Mouse (Mus musculus): ENCODE measurements around the gene Ecm1. TPM values are rescaled to one million over a fixed set of nuclear protein-coding genes. Genes with fewer than 3 reads are reported as not detected.
"Not testable (repeated sequence)": the region's sequence is repeated elsewhere in the genome, so short reads cannot be mapped to it uniquely, and the experiment has no call there.

Ecm1 gene
- polyA plus RNA-seq, 2 experiments, result 9.3 to 10.2 TPM

DNA sequence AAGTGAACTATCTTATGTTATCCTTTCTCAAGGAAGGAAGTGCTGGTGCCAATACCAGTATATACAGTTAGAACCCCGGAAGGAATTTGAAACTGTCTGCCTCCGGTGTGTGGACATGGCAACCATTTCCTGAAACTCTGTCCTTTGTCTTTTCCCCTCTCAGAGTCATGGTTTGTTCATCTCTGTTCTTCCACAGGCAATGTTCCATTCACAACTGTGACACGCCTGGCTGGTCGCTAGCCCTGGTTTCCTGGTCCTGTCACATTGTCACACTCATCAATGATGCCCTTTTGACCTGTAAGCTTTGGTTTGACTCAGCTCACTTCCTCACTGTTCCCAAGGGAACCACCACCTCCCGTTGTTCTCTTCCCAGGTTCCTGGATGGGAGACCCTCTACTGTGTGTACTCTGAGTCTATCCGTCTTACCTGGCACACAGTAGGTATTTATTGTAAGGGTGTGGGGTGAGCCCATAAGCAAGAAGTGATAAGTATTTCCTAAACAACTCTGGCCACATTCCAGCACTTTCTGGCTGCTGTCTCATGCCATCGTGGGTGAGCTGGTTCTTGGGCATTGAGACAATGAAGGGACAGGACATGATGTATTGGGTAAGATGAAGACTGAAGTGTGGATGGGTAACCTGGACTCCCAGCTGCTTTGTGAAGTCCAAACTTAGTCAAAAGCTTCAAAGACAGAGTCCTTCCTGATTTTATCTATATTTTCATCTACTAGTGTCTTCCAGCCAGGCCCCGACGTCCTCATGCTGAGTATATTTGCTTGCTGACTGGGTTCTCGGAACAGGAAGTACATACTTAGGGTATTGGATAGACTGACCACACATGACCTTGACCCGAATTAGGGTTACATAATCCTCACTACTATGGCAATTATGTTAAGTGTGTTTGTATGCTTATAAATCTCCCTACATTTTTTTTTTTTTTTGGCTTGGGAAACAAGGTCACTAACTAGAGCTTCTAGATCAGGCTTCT lies 45.3 kb downstream of the Ecm1 start:
- 38% methylated on average over 11 of the region's 11 CpGs for WGBS (ENCODE audit: insufficient replicate concordance)
- Histone ChIP-seq H3K4me1 (replicated peaks; ENCODE audit: control insufficient read depth in 2 of 2, insufficient read depth in 2 of 2, low read length in 1 of 2) (peaks cover 0 to 13% of the 10 kb centered on the region in 2 experiments; a peak in 3 of 4 replicates), H3K4me3 (ENCODE audit: insufficient read depth in 1 of 2, low read depth in 2 of 2, low read length in 2 of 2) (no peak overlapping the region), H3K27me3 (ENCODE audit: control insufficient read depth, insufficient read depth, low read length) (no peaks in the 10 kb centered on the region), H3K27ac (no peak overlapping the region), H3K9ac (replicated peaks) (no peak overlapping the region), H3K36me3 (replicated peaks; ENCODE audit: control insufficient read depth, insufficient read depth, low read depth) (no peaks in the 10 kb centered on the region), H3K9me3 (ENCODE audit: control insufficient read depth, low read length) (no peaks in the 10 kb centered on the region), H3K4me2 (ENCODE audit: low read depth) (no peak overlapping the region)
- TF ChIP-seq EP300 (IDR thresholded peaks at IDR 0.05; ENCODE audit: low read depth) (no peak), CTCF (IDR thresholded peaks at IDR 0.05; ENCODE audit: low read depth) (no peak)
- DNase-seq (ENCODE audit: low read depth in 3 of 3, low spot score in 3 of 3), result no peak
- ATAC-seq (ENCODE audit: insufficient read depth), result peak; percentile 47; the same call in 1 of the 2 replicates

DNA sequence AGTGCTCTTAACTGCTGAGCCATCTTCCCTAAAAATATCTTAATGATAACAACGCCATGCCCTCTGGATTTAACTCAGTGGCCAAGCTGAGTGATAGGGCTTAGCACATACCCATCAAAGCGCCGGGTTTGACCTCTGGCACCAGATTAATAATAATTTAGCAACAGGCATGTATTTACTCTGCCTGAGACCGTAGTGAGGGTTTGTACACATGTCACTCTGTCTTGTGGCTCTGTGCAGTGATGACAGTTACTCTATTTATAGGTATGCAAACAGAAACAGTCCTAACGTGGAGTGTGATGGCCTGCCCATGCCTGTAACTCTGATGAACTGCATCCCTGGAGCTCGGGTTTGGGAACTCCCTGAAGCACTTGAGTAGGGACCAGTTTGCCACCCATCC lies 46.7 kb downstream of the Ecm1 start:
- 41% methylated on average over 6 of the region's 6 CpGs for WGBS (ENCODE audit: insufficient replicate concordance)
- Histone ChIP-seq H3K27me3 (ENCODE audit: control insufficient read depth, insufficient read depth, low read length) (peaks cover 3% of the 10 kb centered on the region; the same call in 1 of the 2 replicates), H3K36me3 (replicated peaks; ENCODE audit: control insufficient read depth, insufficient read depth, low read depth) (no peaks in the 10 kb centered on the region), H3K4me2 (ENCODE audit: low read depth) (no peak overlapping the region), H3K9ac (replicated peaks) (no peak overlapping the region), H3K4me1 (replicated peaks; ENCODE audit: control insufficient read depth in 2 of 2, insufficient read depth in 2 of 2, low read length in 1 of 2) (peaks cover 3 to 15% of the 10 kb centered on the region in 2 experiments), H3K27ac (no peak overlapping the region), H3K4me3 (ENCODE audit: insufficient read depth in 1 of 2, low read depth in 2 of 2, low read length in 2 of 2) (no peak overlapping the region), H3K9me3 (ENCODE audit: control insufficient read depth, low read length) (no peaks in the 10 kb centered on the region)
- ATAC-seq (ENCODE audit: insufficient read depth) (peak; percentile 29; the same call in 1 of the 2 replicates), DNase-seq (ENCODE audit: low read depth in 3 of 3, low spot score in 3 of 3) (peak in 1 of 3 experiments; percentile 47)
- TF ChIP-seq EP300 (IDR thresholded peaks at IDR 0.05; ENCODE audit: low read depth), result no peak
- TF ChIP-seq CTCF (IDR thresholded peaks at IDR 0.05; ENCODE audit: low read depth), result no peak

DNA sequence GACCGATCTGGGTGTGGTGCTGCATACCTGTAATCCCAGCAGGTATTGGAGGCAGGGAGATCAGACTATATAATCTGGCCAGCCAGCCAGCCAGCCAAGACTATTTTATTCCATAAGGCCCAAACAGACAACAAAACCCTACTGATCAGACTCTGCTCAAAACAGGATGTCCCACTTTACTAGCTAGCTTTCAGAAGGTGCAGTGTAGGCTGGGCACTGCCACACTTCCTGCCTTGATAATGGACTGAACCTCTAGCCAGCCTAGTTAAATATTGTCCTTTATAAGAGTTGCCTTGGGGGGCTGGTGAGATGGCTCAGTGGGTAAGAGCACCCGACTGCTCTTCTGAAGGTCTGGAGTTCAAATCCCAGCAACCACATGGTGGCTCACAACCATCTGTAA lies 48.8 kb downstream of the Ecm1 start:
- H3K27ac ChIP-seq; H3K27me3 ChIP-seq (ENCODE audit: control insufficient read depth, insufficient read depth, low read length); H3K4me2 ChIP-seq (ENCODE audit: low read depth); H3K9ac ChIP-seq (replicated peaks); H3K36me3 ChIP-seq (replicated peaks; ENCODE audit: control insufficient read depth, insufficient read depth, low read depth); ATAC-seq (ENCODE audit: insufficient read depth); H3K4me3 ChIP-seq (ENCODE audit: insufficient read depth in 1 of 2, low read depth in 2 of 2, low read length in 2 of 2); H3K9me3 ChIP-seq (ENCODE audit: control insufficient read depth, low read length); DNase-seq (ENCODE audit: low read depth in 3 of 3, low spot score in 3 of 3): not testable (repeated sequence)
- peaks cover 3 to 15% of the 10 kb centered on the region in 2 experiments for H3K4me1 ChIP-seq (replicated peaks; ENCODE audit: control insufficient read depth in 2 of 2, insufficient read depth in 2 of 2, low read length in 1 of 2)
- 79% methylated on average over 2 of the region's 2 CpGs for WGBS (ENCODE audit: insufficient replicate concordance)

DNA sequence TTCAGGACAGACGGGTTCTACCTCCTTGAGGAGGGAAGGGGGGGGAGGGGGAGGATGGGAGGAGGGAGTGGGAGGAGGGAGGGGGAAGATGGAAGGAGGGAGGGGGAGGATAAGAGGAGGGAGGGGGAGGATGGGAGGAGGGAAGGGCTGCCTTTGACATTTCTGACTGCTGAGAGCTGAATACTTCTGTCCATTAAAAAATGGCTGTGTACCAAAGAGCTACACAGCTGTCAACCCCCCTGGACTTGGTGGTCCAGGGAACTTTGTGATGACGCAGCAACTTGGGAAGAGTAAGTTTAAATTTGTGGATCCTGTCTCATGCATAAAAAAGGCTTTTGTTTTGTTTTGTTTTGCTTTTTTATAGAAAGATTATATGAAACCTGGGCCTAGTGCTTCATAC lies 49.4 kb downstream of the Ecm1 start:
- H3K4me3 ChIP-seq (ENCODE audit: insufficient read depth in 1 of 2, low read depth in 2 of 2, low read length in 2 of 2), result no peak overlapping the region
- peaks cover 7% of the 10 kb centered on the region; the same call in 1 of the 2 replicates for H3K27me3 ChIP-seq (ENCODE audit: control insufficient read depth, insufficient read depth, low read length)
- WGBS (ENCODE audit: insufficient replicate concordance), result 52% methylated on average over 2 of the region's 2 CpGs
- DNase-seq (ENCODE audit: low read depth in 3 of 3, low spot score in 3 of 3), result no peak
- TF ChIP-seq CTCF (IDR thresholded peaks at IDR 0.05; ENCODE audit: low read depth), result no peak
- TF ChIP-seq EP300 (IDR thresholded peaks at IDR 0.05; ENCODE audit: low read depth), result no peak
- no peaks in the 10 kb centered on the region for H3K9me3 ChIP-seq (ENCODE audit: control insufficient read depth, low read length)
- no peak overlapping the region for H3K4me2 ChIP-seq (ENCODE audit: low read depth)
- peaks cover 3 to 15% of the 10 kb centered on the region in 2 experiments for H3K4me1 ChIP-seq (replicated peaks; ENCODE audit: control insufficient read depth in 2 of 2, insufficient read depth in 2 of 2, low read length in 1 of 2)
- H3K27ac ChIP-seq, result no peak overlapping the region
- no peaks in the 10 kb centered on the region for H3K36me3 ChIP-seq (replicated peaks; ENCODE audit: control insufficient read depth, insufficient read depth, low read depth)
- H3K9ac ChIP-seq (replicated peaks), result no peak overlapping the region
- no peak for ATAC-seq (ENCODE audit: insufficient read depth)

DNA sequence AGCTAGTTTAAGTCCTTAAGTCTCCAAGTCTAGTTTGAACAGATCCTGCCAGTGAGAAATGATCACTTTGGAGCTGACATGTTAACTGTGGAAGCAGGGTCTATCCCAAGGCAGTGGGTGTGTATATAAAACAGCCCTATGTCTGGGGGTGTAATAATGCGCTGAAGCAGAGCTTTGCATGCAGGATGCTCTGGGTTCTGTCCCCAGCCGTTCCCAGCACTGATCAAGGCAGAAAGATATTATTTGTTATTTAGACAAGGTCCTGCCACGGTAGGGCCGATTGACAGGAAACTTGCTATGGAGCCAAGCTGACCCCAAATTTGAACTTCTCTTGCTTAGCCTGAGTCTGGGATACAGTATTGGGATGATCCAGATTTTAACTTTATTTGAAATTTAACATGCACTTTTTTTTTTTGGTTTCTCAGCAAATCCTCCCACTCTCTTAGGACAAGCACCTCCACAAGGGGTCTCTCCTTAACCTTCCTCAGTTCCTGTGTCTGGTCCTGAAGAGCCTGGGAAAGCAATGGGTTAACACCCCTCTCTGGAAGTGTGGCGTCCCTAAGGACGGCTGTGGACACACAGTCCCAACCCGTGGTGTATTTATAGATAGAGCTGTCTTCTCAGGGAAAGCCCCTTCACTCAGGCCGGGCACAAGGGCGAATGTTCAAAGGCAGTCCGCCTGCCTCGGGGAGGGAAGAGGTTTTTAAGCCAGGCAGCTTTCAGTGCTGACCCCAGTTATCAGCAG lies 50.0 kb downstream of the Ecm1 start:
- Histone ChIP-seq H3K4me2 (ENCODE audit: low read depth) (no peak overlapping the region), H3K9ac (replicated peaks) (no peak overlapping the region), H3K36me3 (replicated peaks; ENCODE audit: control insufficient read depth, insufficient read depth, low read depth) (no peaks in the 10 kb centered on the region), H3K4me3 (ENCODE audit: insufficient read depth in 1 of 2, low read depth in 2 of 2, low read length in 2 of 2) (no peak overlapping the region), H3K27ac (no peak overlapping the region), H3K27me3 (ENCODE audit: control insufficient read depth, insufficient read depth, low read length) (peaks cover 7% of the 10 kb centered on the region; the same call in 1 of the 2 replicates), H3K4me1 (replicated peaks; ENCODE audit: control insufficient read depth in 2 of 2, insufficient read depth in 2 of 2, low read length in 1 of 2) (peaks cover 3 to 15% of the 10 kb centered on the region in 2 experiments), H3K9me3 (ENCODE audit: control insufficient read depth, low read length) (no peaks in the 10 kb centered on the region)
- WGBS (ENCODE audit: insufficient replicate concordance), result 36% methylated on average over 11 of the region's 11 CpGs
- DNase-seq (ENCODE audit: low read depth in 3 of 3, low spot score in 3 of 3) (no peak), ATAC-seq (ENCODE audit: insufficient read depth) (no peak)
- TF ChIP-seq CTCF (IDR thresholded peaks at IDR 0.05; ENCODE audit: low read depth) (0 out of 2 replicates have a peak, but pooled peaks have one; percentile 10), EP300 (IDR thresholded peaks at IDR 0.05; ENCODE audit: low read depth) (no peak)
